ENCODE assay signal across 9 mouse cellular contexts in the genomic region with DNA sequence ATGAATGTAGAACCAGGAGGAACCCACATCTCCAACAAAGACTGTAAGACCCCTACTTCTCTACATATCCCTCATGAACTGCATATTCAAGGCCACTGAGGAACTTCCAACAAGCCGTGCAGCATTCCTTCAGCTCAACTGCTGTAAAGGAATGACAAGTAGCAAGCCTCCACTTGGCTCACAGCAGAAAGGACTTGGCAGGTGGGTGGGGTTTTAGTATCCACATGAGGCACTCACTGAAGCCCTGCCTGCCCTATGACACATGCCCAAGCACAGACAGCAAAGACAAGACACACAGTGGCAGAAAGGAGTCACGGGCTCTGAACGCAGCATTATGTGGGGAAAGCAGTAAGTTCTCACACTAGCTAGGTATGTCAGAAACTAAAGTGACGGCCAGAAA. TPM values are rescaled to one million over a fixed set of nuclear protein-coding genes. Genes with fewer than 3 reads are reported as not detected.
DNase-seq lines count a peak whose midpoint lies in the region; ATAC-seq lines count a peak whose summit lies in the region.
"Had no signal": no experiment of that assay in that cellular context is flagged by ENCODE, and none has a peak within 500 bp of the region (broad histone marks: within the 10 kb centered on the region; RNA-seq: fewer than 3 reads in every experiment).

No protein-coding gene starts in this region.

- DNase-seq in adrenal gland, postnatal 10 days: peak; percentile 53
- peak; percentile 28 for DNase-seq in gastrocnemius, postnatal 10 days
- DNase-seq in kidney, adult 18-20 months: peak; percentile 57
- peak; percentile 55 to 73 for DNase-seq in lung, postnatal 4 days
- DNase-seq in layer of hippocampus, adult 8-10 months (ENCODE audit: low spot score in 2 of 2): no peak
- DNase-seq in hindbrain, embryonic 11.5 days (ENCODE audit: low spot score): no peak
- DNase-seq in spleen, postnatal 10 days (ENCODE audit: low spot score in 2 of 2): no peak

- H3K4me1 ChIP-seq in hindbrain, embryonic 11.5 days (replicated peaks; ENCODE audit: control insufficient read depth, insufficient read depth, low read length): no peaks in the 10 kb centered on the region
- H3K4me1 ChIP-seq: hindbrain, embryonic 13.5 days had no signal

- H3K9ac ChIP-seq in hindbrain, embryonic 11.5 days (ENCODE audit: low read depth, low read length): no peak overlapping the region
- H3K9ac ChIP-seq: hindbrain, embryonic 13.5 days had no signal

- WGBS in hindbrain, embryonic 11.5 days: 85% methylated on average over 4 of the region's 4 CpGs

- H3K27ac ChIP-seq in hindbrain, embryonic 11.5 days (ENCODE audit: low read depth, low read length): no peak overlapping the region
- H3K27ac ChIP-seq: hindbrain, embryonic 13.5 days had no signal

- no peaks in the 10 kb centered on the region for H3K36me3 ChIP-seq in hindbrain, embryonic 11.5 days (ENCODE audit: control insufficient read depth, insufficient read depth, low read length)

- H3K9me3 ChIP-seq in hindbrain, embryonic 11.5 days (ENCODE audit: control insufficient read depth, low read length): no peaks in the 10 kb centered on the region
- H3K9me3 ChIP-seq: hindbrain, embryonic 13.5 days had no signal

- H3K4me3 ChIP-seq in hindbrain, embryonic 11.5 days (ENCODE audit: low read depth, low read length): no peak overlapping the region
- H3K4me3 ChIP-seq: hindbrain, embryonic 13.5 days had no signal

- no peak for ATAC-seq in hindbrain, embryonic 11.5 days (ENCODE audit: low FRiP score)

- H3K27me3 ChIP-seq in hindbrain, embryonic 11.5 days (ENCODE audit: control insufficient read depth, insufficient read depth, low read length): no peaks in the 10 kb centered on the region
- H3K27me3 ChIP-seq: hindbrain, embryonic 13.5 days had no signal

- no peak overlapping the region for H3K4me2 ChIP-seq in hindbrain, embryonic 11.5 days (replicated peaks; ENCODE audit: low read depth, low read length)
- H3K4me2 ChIP-seq: hindbrain, embryonic 13.5 days had no signal

RNA-seq across cellular contexts. Expression of gene Usp54, which starts 30.7 kb away (rescaled TPM):
- 10 to 100 TPM; 12.6 to 13.1 TPM for total RNA-seq in adrenal gland, postnatal 10 days (2021)
- total RNA-seq in gastrocnemius, postnatal 10 days (2021): 1 to 10 TPM; 8.3 to 8.5 TPM
- total RNA-seq in layer of hippocampus, adult 8-10 months (2022): 10 to 100 TPM; 53.4 to 67.8 (median 59.7) TPM
- polyA plus RNA-seq in hindbrain, embryonic 11.5 days (2014; fragmentation: Nextera tagmentation; extraction: Ambion mirVana): 9.9 and 12.1 TPM in 2 replicates

RNA-seq across cellular contexts. Expression of gene Myoz1, which starts 46.2 kb away (rescaled TPM):
- total RNA-seq in adrenal gland, postnatal 10 days (2021): 10 to 100 TPM; 27.5 to 61.9 TPM
- 1,000 to 10,000 TPM; 1,648 to 1,795 TPM for total RNA-seq in gastrocnemius, postnatal 10 days (2021)
- 1 to 10 TPM in 2 of 4 experiments, not detected in 2; 1.0 to 1.1 TPM for total RNA-seq in layer of hippocampus, adult 8-10 months (2022)
- polyA plus RNA-seq in hindbrain, embryonic 11.5 days (2014; fragmentation: Nextera tagmentation; extraction: Ambion mirVana): 0.28 TPM in 1 of 2 replicates, not detected in the other
- total RNA-seq: megakaryocyte-erythroid progenitor cell, adult 5-6 weeks had no signal

RNA-seq across cellular contexts. Expression of gene Synpo2l, which starts 58.0 kb away (rescaled TPM):
- total RNA-seq in adrenal gland, postnatal 10 days (2021): 10 to 100 TPM in 1 of 2 experiments, 1 to 10 TPM in 1; 5.8 to 14.5 TPM
- total RNA-seq in gastrocnemius, postnatal 10 days (2021): 100 to 1,000 TPM; 238 to 251 TPM
- total RNA-seq in layer of hippocampus, adult 8-10 months (2022): under 1 TPM; 0.19 to 0.54 (median 0.27) TPM
- polyA plus RNA-seq in hindbrain, embryonic 11.5 days (2014; fragmentation: Nextera tagmentation; extraction: Ambion mirVana): 0.48 and 1.0 TPM in 2 replicates

Comparison
In these comparisons a context has a peak if more than half of its experiments do, and no peak if none do; other contexts are left out.
1. DNase-seq: peak in adrenal gland, postnatal 10 days (single experiment), gastrocnemius, postnatal 10 days (single experiment), kidney, adult 18-20 months (single experiment) and lung, postnatal 4 days (2 of 2); none in layer of hippocampus, adult 8-10 months (0 of 2), hindbrain, embryonic 11.5 days (single experiment) and spleen, postnatal 10 days (0 of 2).
2. RNA of gene Myoz1, which starts 46.2 kb away (total RNA-seq): 1,648 to 1,795 TPM in gastrocnemius, postnatal 10 days; 27.5 to 61.9 TPM in adrenal gland, postnatal 10 days and 1.0 to 1.1 TPM in layer of hippocampus, adult 8-10 months; every median in the first group is over 10 times any median in the second.
3. RNA of gene Synpo2l, which starts 58.0 kb away (total RNA-seq): 238 to 251 TPM in gastrocnemius, postnatal 10 days; 5.8 to 14.5 TPM in adrenal gland, postnatal 10 days and 0.19 to 0.54 TPM in layer of hippocampus, adult 8-10 months; every median in the first group is over 10 times any median in the second.